ENCODE assay signal across 14 mouse cellular contexts in the genomic region with DNA sequence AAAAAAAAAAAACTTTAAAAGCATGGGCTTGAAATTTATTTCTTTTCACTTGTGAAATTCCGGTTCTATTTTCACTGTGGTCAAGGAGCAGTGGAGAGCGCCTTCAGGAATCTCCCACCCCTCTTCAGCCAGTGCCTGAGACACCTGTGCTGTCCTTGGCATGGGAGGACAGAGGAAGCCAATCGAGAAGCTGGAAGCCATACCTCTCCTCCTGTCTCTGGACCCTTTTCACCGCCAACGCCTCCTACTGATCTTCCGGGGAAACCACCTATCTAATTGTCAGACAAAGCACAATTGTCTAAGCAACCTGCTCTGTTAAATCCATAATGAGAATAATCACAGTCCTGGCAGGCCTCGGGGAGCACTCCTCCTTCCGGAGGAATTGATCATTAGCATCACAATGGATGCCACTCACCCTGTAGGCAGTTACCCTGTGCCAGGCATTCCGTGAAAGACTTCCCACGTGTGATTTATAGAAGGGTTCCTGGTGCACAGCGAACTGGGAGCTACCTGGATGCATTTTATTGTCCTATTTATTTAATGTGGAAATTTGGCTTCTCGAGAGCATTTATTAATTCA.
DNase-seq lines count a peak whose midpoint lies in the region; ATAC-seq and TF ChIP-seq lines count a peak whose summit lies in the region.
"Had no signal": no experiment of that assay in that cellular context is flagged by ENCODE, and none has a peak within 500 bp of the region (broad histone marks: within the 10 kb centered on the region; RNA-seq: fewer than 3 reads in every experiment).

No protein-coding gene starts in this region.

- H3K4me1 ChIP-seq in midbrain, embryonic 11.5 days (ENCODE audit: control insufficient read depth, insufficient read depth, low read length): peaks cover 6% of the 10 kb centered on the region; the same call in 1 of the 2 replicates
- H3K4me1 ChIP-seq in midbrain, postnatal 0 days (ENCODE audit: insufficient read depth, low read length): no peaks in the 10 kb centered on the region
- H3K4me1 ChIP-seq in forebrain, embryonic 10.5 days: peaks cover 9% of the 10 kb centered on the region
- H3K4me1 ChIP-seq in hindbrain, embryonic 13.5 days (replicated peaks): peaks cover 6% of the 10 kb centered on the region
- H3K4me1 ChIP-seq: heart, embryonic 12.5 days had no signal

- DNase-seq in midbrain, embryonic 11.5 days (ENCODE audit: low spot score, missing footprints): no peak
- no peak for DNase-seq in midbrain, postnatal 0 days (ENCODE audit: low spot score)
- DNase-seq in forebrain, embryonic 10.5 days (ENCODE audit: extremely low spot score, low spot score): no peak
- DNase-seq in retina, embryonic 14.5 days (ENCODE audit: low spot score): peak; percentile 59
- no peak for DNase-seq in adrenal gland, adult 8-10 months
- DNase-seq in urinary bladder, adult 18-20 months (ENCODE audit: low spot score in 2 of 2): no peak
- no peak for DNase-seq in urinary bladder, adult 2 months (ENCODE audit: low spot score)
- DNase-seq: cerebellum, adult 8-10 months; kidney, postnatal 14 days had no signal

- peak; percentile 75 for ATAC-seq in midbrain, embryonic 11.5 days (ENCODE audit: low FRiP score)
- ATAC-seq in midbrain, postnatal 0 days (ENCODE audit: low FRiP score): no peak
- 0 out of 2 replicates have a peak, but pooled peaks have one; percentile 81 for ATAC-seq in hindbrain, embryonic 13.5 days (ENCODE audit: low FRiP score)
- ATAC-seq: inflammation-experienced regulatory T-cells, adult 6 months; lung, postnatal 0 days had no signal

- H3K9ac ChIP-seq in midbrain, embryonic 11.5 days (ENCODE audit: low read length): no peak overlapping the region
- H3K9ac ChIP-seq in midbrain, postnatal 0 days (replicated peaks; ENCODE audit: low read length, poor library complexity, severe bottlenecking): no peak overlapping the region
- H3K9ac ChIP-seq in hindbrain, embryonic 13.5 days: no peak overlapping the region
- H3K9ac ChIP-seq: heart, embryonic 12.5 days had no signal

- no peaks in the 10 kb centered on the region for H3K27me3 ChIP-seq in midbrain, embryonic 11.5 days (ENCODE audit: control insufficient read depth, insufficient read depth, low read length)
- no peaks in the 10 kb centered on the region for H3K27me3 ChIP-seq in midbrain, postnatal 0 days (ENCODE audit: insufficient read depth, low read length)
- H3K27me3 ChIP-seq in forebrain, embryonic 10.5 days (ENCODE audit: poor library complexity, severe bottlenecking): no peaks in the 10 kb centered on the region
- H3K27me3 ChIP-seq in hindbrain, embryonic 13.5 days: no peaks in the 10 kb centered on the region
- H3K27me3 ChIP-seq: heart, embryonic 12.5 days had no signal

- no peak; the same call in 1 of the 2 replicates for TF ChIP-seq CTCF in midbrain, postnatal 0 days (IDR thresholded peaks at IDR 0.05)

- H3K36me3 ChIP-seq in midbrain, embryonic 11.5 days (ENCODE audit: control insufficient read depth, insufficient read depth, low read length): no peaks in the 10 kb centered on the region
- no peaks in the 10 kb centered on the region for H3K36me3 ChIP-seq in midbrain, postnatal 0 days (ENCODE audit: insufficient read depth, low read length)
- no peaks in the 10 kb centered on the region for H3K36me3 ChIP-seq in forebrain, embryonic 10.5 days (replicated peaks)
- no peaks in the 10 kb centered on the region for H3K36me3 ChIP-seq in hindbrain, embryonic 13.5 days
- H3K36me3 ChIP-seq: heart, embryonic 12.5 days had no signal

- H3K9me3 ChIP-seq in midbrain, embryonic 11.5 days (ENCODE audit: control insufficient read depth, low read length): no peaks in the 10 kb centered on the region
- H3K9me3 ChIP-seq in midbrain, postnatal 0 days (ENCODE audit: low read length): no peaks in the 10 kb centered on the region
- no peaks in the 10 kb centered on the region for H3K9me3 ChIP-seq in forebrain, embryonic 10.5 days
- no peaks in the 10 kb centered on the region; the same call in 1 of the 2 replicates for H3K9me3 ChIP-seq in hindbrain, embryonic 13.5 days
- H3K9me3 ChIP-seq: heart, embryonic 12.5 days had no signal

- H3K27ac ChIP-seq in midbrain, embryonic 11.5 days (ENCODE audit: low read depth, low read length): no peak overlapping the region
- H3K27ac ChIP-seq in midbrain, postnatal 0 days (ENCODE audit: low read depth, low read length): no peak overlapping the region
- 0 out of 2 replicates have a peak overlapping the region, but pooled peaks have one; percentile 30 for H3K27ac ChIP-seq in forebrain, embryonic 10.5 days
- H3K27ac ChIP-seq in hindbrain, embryonic 13.5 days: no peak overlapping the region
- H3K27ac ChIP-seq: left cerebral cortex, adult 2 months had no signal

- 30% methylated on average over 12 of the region's 12 CpGs for WGBS in midbrain, embryonic 11.5 days
- WGBS in midbrain, postnatal 0 days: 27% methylated on average over 12 of the region's 12 CpGs
- 31% methylated on average over 12 of the region's 12 CpGs for WGBS in forebrain, embryonic 10.5 days
- WGBS in hindbrain, embryonic 13.5 days: 20% methylated on average over 12 of the region's 12 CpGs

- H3K4me2 ChIP-seq in midbrain, embryonic 11.5 days: no peak overlapping the region; the same call in 1 of the 2 replicates
- no peak overlapping the region for H3K4me2 ChIP-seq in midbrain, postnatal 0 days (ENCODE audit: low read depth, low read length, poor library complexity, severe bottlenecking)
- peak overlapping the region; percentile 23; the same call in 1 of the 2 replicates for H3K4me2 ChIP-seq in hindbrain, embryonic 13.5 days
- H3K4me2 ChIP-seq: heart, embryonic 12.5 days had no signal

- no peak overlapping the region for H3K4me3 ChIP-seq in midbrain, embryonic 11.5 days (ENCODE audit: low read depth, low read length)
- H3K4me3 ChIP-seq in midbrain, postnatal 0 days (ENCODE audit: low read depth, low read length): no peak overlapping the region
- no peak overlapping the region for H3K4me3 ChIP-seq in forebrain, embryonic 10.5 days
- H3K4me3 ChIP-seq in hindbrain, embryonic 13.5 days: no peak overlapping the region
- H3K4me3 ChIP-seq: heart, embryonic 12.5 days; left cerebral cortex, adult 2 months had no signal
